Mouse (Mus musculus) subcutaneous adipose tissue, adult 2 months (tissue): ENCODE results near the gene Als2. TPM values are rescaled to one million over a fixed set of nuclear protein-coding genes. Genes with fewer than 3 reads are reported as not detected.

ENCODE experiments used
- polyA plus RNA-seq: library from polyadenylated mRNA; depleted of rRNA; stranded (reverse); fragments of >200 nt; gene quantifications from 2 replicates; pipeline ENCODE4 v1.2.3, GENCODE M21; 2012; ENCODE audit warnings: low replicate concordance; rRNA removed

Als2 gene
- polyA plus RNA-seq = 7.7 and 7.9 TPM in 2 replicates

GRCm38 (mm10) chr1:59236856-59237441 is at the start of gene Als2:
TSS of gene Als2 (minus strand) at chr1:59237231.

GRCm38 (mm10) chr1:59256751-59257231 is 19.8 kb upstream of the Als2 start, which contains the start of gene Cdk15:
TSS of gene Cdk15 (plus strand) at chr1:59256906.

GRCm38 (mm10) chr1:59163030-59163461 is 74.0 kb downstream of the Als2 start, which contains the start of gene Mpp4:
TSS of gene Mpp4 (minus strand) at chr1:59163389.

GRCm38 (mm10) chr1:59119720-59120457 is 117.1 kb downstream of the Als2 start, which contains the start of gene Tmem237:
TSS of gene Tmem237 (minus strand) at chr1:59120408.

Other genes starting within 250 kb of the Als2 start
- gene C2cd6, start 142.3 kb downstream of the Als2 start, polyA plus RNA-seq = not detected in 2 replicates
- 7.5 and 12.3 TPM in 2 replicates for gene Tmem237, start 116.8 kb downstream of the Als2 start, polyA plus RNA-seq
- gene Mpp4, start 73.8 kb downstream of the Als2 start, polyA plus RNA-seq = 0.89 and 2.0 TPM in 2 replicates
- gene Cdk15, start 19.7 kb upstream of the Als2 start, polyA plus RNA-seq = 0.39 and 1.2 TPM in 2 replicates
- 8.5 and 33.7 TPM in 2 replicates for gene Fzd7, start 245.2 kb upstream of the Als2 start, polyA plus RNA-seq